Mouse (Mus musculus): ENCODE data around the gene Cd300e. TPM values are rescaled to one million over a fixed set of nuclear protein-coding genes. Genes with fewer than 3 reads are reported as not detected.
A peak's percentile ranks its signal among the peaks of the same experiment; 100 is the strongest.

Cd300e gene
- under 1 TPM; 0.48 to 0.96 TPM for total RNA-seq (2021)
- long read RNA-seq, experiment 1, partial matches to known transcripts = 0 of 3 reads
- long read RNA-seq, experiment 1, other reads (novel, unspliced or antisense) = 3 of 3 reads
- long read RNA-seq, experiment 2 = 0 reads

GRCm38 (mm10) chr11:115062077-115062476 lies at the start of gene Cd300e:
Gene Cd300e, minus strand, starts transcription at chr11:115062177.
- no peak for DNase-seq

- no peak for DNase-seq
Observed at GRCm38 (mm10) chr11:115110271-115110670, 48.3 kb upstream of the Cd300e start.

DNA sequence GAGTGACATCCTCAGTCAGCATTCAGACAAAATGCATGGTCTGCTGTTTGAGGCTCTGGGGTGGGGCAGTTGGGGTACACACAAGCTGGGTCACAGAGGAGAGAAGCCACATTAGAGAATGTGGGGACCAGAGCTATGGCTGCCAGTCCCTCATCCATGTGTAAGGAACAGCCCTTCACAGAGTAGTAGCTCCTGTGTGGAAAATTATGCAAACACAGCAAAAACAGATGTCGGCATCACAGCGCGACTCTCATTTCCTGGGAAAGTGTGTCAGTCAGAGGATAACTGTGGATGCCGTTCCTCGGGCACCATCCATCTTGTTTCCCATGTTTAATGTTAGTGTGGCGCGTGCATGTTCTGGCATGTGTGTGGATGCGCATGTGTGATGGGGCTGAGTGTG lies 46.2 kb upstream of the Cd300e start:
- no peak for DNase-seq

DNA sequence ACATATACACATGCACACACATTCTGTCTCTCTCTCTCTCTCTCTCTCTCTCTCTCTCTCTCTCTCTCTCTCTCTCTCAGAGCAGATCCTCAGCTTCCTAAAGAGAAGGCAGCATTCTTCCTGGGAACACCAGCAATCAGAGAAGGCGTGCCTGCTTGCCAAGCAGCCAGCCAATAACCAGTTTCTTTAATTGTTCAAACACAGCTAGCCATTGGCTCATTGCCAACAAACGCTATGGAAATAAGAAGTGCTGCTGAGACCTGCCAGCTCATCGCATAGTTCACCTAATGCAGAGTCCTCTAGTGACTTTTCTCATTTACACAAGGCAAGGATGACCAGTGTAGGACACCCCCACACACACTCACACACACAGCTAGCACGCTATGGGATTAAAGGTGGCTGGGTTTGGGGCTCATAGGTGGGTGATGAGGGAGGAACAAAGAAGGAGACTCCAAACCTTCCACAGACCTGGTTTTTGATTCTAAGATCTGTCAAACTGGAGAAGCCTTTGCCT lies 45.5 kb upstream of the Cd300e start:
- DNase-seq = no peak

GRCm38 (mm10) chr11:115106638-115107037 lies 44.7 kb upstream of the Cd300e start:
- no peak for DNase-seq

DNA sequence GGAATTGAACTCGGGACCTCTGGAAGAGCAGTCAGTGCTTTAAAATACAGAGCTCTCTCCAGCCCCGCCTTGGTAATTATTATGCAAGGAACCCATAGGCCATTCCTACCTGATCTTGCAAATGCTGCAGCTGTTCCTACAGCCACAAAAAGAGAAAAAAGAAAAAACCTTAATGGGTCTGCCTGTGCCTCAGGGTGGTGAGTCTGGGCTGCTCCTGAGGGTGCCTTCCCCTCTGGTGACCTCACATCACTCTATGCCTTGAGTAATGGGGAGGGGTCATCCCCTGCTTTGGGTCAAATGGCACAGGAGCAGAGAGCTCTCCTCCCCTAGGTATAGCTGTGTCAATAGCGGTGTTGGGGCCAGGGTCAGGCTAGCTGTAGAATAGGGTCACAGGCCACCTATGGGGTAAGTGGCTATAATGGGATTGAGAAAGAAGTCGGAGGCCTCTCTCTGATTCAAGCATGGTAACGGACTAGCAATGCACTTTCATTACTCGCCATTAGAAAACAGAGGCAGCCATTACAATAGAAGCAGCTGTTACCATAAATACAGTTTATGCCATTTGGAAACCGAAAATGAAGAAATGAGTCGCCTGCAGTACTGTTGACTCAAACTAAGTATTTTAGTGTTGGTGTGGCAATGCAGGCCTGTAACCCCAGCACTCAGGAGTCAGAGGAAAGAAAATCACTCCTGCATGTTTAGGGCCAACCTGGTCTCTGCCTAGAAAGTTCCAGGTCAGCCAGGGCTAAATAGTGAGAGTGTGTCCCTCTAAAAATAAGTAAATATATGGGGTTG lies 43.0 kb upstream of the Cd300e start:
- DNase-seq = no peak

DNA sequence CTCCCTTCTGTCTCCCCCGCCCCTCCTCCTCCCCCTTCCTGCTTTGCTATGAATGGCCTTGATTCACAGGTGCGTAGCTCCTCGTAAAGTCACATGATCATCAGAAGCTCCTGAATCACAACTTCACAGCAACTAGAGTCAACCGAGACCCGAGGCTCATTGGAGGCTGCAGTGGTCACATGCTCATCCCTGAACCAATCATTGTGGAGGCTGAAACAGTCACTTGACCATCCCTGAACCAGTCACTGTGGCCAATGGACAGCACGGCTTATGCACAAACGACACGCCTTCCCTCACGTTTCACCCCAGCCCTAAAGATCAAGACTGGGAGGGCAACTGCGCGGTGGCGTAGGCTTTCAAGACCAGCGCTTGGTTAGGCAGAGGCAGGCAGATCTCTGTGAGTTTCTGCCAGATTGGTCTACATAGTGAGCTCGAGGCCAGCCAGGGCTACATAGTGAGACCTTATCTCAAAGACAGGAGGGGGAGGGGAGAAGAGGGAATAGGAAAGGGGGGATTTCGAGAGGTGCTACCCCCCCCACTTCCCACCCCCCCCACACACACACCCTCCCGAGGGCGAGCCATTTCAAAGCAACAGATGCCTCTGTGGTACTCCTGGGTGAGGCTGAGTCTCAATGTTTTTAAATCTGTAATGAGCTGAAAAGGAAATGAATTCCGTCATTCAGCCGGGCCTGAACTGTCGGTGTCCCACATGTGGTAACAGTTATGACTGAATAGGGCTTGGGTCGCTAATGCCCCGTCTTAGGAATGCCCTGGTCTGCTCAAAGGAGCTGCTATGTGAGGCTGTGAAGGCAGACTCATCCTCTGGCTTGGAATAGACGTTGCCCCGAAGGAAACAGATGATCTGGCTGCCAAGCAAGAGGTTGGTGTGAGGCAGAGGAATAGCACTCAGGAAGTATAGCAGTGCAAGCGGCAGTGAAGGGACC lies 41.8 kb upstream of the Cd300e start:
- DNase-seq = no peak

DNA sequence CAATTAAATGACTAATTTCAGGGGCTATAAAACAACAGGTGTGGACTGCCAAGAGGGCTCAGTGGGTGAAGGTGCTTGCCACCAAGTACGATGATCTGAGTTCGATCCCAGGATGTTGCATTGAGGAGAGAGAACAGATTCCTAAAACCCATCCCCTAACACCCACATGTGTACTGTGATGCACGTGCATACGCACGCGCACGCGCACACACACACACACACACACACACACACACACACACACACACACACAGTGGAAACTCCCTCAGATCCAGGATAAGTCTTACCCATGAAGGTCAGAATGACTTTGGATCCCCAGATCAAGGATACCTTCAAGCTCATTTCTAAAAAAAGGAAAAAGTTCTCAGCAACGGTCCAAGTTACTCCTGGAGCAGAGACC lies 40.1 kb upstream of the Cd300e start:
- DNase-seq = no peak

GRCm38 (mm10) chr11:115101615-115102051 lies 39.7 kb upstream of the Cd300e start:
- no peak for DNase-seq

DNA sequence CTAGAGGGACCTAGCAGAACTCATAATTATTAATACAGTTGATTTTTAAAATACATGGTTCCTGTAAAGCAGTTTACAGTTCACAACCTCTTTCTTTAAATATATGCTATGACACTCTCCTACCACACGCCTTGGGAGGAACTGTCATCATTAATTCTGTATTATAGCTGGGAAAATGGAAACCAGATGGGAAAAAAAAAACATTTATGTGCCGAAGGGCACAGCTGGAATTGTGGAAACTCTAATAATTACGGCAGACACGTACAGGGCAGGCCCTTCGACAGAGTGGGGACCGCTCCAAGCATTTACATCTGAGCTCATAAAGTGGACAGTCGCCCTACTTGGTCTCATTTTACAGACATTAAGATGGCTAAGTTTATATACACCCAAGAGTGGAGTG lies 38.8 kb upstream of the Cd300e start:
- DNase-seq = no peak

DNA sequence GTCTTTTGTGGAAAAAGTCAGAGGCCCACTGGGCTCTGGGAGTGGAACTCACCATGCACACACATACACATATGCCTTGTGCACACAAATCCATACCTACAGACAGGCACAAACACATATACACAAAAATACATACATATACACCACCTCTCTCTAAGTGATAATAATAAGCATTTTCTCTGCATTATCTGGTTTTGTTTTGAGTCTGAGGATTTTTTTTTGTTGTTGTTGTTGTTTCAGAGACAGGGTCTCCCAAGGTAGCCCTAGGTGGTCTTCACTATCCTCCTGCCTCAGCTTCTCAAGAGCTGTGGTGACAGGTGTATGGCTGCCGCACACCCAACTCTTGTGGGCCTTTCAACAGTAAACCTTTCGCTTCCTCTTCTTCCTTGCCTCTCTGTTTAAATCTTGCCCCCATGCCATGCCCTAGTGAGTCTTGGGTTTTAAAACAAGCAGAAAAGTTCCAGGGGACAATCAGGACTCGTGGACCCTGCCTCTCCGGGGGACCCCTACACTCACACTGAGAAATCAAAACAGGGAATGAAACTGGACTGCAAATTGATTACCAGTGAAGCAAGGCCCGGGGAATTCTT lies 38.1 kb upstream of the Cd300e start:
- DNase-seq = no peak

- DNase-seq = no peak
Observed at GRCm38 (mm10) chr11:115099241-115099840, 37.4 kb upstream of the Cd300e start.

GRCm38 (mm10) chr11:115098203-115098932 lies 36.4 kb upstream of the Cd300e start:
- DNase-seq = no peak

DNA sequence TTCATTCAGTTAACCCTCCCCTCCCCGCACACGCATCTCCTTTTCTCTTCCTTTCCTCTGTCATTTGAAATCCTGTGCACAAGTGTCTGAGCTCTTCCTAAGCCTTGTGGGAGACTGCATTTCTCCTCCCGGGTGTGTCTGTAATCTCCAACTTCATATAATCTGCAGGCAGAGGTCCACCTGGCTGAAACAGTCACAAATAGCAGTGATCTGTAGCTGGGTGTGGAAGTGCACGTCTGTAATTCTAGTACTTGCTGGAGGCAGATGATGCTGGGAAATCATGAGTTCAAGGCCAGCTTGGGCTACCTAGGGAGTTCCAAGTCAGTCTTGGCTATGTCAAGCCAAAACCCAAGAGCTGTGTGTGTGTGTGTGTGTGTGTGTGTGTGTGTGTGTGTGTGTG lies 30.2 kb upstream of the Cd300e start:
- no peak for DNase-seq

DNA sequence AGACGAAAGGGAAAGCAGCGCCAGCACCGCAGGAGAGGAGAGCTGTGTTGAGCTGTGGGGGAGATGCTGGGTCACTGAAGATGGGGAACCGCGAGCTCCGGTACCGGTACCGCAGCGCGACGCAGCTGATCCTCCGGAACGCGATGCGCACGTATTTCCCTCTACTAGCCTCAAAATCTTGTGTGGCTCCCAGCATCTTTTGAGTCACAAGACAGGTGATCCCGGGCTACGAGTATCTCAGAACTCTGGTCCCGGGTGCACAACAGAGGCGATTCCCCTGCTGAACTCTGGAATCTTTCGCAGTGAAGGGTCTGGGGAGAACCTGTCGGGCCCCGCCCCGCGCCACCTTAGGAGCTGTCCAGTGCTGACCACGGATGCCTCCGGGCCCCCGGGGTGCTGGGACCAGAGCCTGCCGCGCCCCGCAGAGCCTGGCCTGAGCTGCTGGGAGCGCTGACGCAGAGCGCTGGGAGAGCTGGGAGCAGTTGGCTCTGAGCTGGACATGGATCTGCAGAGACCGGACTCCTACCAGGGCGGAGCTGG lies 29.5 kb upstream of the Cd300e start, which contains the start of gene Rab37:
Rab37 (plus strand) TSS at position 70 of the 540 bp plus-strand sequence.
- DNase-seq = peak; percentile 60

GRCm38 (mm10) chr11:115089853-115090252 lies 27.9 kb upstream of the Cd300e start:
- no peak for DNase-seq

DNA sequence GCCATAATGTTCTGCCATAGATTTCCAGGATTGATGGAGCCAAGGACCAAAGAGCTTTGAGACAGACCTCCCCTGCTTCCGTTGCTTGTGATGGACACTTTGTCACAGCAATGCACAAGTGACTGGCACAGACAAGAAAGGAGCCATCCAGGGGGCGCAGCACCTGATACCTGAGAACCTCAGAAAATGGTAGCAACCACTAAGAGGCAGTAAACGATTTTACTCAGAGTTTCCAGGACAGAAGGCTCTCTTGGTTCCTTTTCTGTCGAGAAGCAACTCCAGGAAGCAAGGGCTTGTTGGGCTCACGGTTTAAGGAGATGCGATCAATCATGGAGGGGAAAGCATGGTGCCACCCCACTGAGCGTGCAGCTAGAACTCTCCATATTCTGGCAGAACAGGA lies 24.2 kb upstream of the Cd300e start:
- DNase-seq = no peak

DNA sequence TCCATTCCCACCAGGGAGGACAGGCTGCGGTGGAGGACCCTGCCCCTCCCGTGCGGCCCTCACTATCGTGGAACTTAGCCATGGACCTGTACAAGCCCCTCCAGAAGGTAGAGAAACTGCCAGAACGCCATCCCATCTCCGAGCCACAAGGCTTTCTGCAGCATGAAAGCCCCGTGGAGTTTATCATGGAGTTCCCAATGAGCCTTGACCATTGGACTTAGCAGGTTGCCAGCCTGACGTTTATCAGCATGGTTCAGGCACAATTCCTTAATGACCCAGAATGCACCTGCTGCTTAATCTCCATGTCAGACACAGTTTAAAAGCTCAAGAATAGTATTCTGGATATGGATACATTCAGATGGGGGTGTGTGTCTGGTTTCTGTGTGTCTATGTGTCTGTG lies 23.1 kb upstream of the Cd300e start:
- no peak for DNase-seq

DNA sequence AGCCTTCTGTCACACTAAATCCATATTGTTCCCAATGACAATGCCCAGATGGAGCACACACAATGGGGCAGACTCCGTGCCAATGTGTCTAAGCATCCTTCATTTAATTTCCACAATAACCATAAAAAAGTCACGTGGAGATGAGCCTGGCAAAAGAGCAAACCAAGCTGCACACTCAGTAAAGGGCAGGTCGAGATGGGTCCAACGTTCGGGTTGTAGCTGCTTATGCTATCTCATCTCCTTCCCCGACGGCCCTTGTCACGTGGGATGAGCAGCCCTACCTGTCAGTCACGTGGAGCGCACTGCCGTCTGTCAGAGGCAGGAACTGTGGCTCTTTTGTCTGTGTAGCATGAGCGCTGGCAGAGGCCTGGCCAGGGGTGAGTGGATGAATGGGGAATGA lies 22.6 kb upstream of the Cd300e start:
- no peak for DNase-seq

DNA sequence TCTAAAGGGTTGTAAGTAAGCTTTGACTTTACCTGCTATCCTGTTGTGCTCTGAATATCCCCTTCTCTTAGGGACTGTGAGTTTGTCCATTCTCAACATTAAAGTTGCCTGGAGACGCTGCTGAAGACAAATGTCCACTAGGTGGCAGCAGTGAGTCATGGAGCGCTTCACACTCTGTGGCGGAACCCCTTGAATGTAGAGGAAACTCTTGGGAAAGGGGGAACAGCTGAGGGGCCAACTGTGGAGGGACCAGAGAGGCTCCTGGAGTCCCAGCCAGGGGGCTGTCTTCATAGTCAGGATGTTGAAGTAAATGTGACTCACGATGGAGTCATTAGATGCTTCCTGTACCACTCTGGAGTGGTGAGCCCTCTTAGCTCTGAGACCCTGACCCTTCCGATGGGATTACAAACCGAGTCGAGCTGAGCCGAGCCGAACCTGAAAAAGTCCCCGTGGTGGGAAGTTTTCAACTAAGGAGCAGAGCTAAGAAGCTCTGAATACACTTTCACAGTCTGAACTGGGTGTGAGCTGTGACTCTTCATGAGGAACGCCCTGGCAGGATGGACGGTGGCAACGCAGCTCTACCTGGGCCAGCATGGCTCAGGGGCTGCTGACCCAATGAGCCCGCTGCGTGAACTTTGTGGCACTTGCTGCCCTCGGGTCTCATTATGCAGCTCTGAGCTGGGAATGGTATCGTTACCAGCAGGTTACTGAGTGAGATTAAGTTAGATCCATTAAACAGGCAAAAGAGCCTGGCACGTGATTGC lies 21.6 kb upstream of the Cd300e start:
- DNase-seq = peak; percentile 85

All from adrenal gland, postnatal 10 days (tissue).